Mouse (Mus musculus): ENCODE data around the gene Ppp2r5a.

Gene Ppp2r5a

DNA sequence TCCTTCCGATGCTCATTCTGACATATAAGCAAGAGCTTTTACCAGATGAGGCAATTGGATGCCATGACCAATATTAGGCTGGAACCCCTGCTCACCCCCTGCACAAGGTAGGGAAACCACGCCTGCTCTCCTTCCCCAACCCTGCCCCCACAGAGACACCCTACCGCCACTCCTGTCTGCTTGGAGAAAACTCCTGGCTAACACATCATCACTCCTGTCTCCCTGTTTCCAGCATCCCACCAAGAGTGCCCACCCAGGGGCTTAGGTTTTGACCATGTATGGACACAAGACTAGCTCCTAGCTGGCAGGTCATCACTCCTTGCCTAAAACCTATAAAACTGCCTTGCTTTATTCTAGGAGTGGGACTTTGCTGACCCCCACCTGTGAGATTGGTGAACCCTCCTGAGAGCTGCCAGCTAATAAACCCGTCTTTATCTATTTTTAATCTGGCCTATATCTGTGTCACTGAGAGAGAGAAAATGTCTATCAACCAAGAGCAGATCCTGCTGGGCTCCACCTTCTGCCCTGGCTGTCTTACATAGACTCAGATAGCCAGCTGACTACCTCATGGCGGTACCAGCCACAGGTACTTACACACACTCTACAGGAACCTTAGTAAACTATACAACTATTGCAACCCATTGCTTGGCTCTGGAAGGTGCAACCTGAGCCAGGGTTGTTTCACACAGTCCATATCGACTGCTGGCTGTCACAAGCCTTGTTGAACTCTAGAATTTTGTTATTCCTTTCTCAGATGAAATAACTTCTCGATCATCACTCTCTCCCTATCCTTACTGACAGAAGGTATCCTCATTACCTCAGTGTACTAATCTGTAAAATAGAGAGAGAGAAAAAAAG, 78.1 kb downstream of the Ppp2r5a start:
- DNase-seq: no peak

DNA sequence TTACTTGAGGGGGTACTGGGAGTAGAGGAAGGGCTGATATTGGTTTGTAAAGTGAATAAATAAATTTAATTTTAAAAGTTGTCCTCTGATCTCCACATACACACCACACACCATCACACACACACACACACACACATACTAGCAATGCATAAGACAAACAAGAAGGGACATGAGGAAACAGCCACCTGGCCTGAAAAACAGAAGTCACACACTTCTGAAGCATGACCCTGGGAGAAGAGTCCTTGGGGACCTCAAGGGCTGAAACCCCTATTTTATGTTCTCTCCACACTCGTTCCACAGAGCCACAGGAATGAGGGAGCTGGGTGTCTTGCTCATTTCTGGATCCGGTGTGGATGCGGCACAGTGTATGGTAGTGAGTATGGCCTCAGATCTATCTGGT, 79.7 kb downstream of the Ppp2r5a start:
- DNase-seq: no peak

DNA sequence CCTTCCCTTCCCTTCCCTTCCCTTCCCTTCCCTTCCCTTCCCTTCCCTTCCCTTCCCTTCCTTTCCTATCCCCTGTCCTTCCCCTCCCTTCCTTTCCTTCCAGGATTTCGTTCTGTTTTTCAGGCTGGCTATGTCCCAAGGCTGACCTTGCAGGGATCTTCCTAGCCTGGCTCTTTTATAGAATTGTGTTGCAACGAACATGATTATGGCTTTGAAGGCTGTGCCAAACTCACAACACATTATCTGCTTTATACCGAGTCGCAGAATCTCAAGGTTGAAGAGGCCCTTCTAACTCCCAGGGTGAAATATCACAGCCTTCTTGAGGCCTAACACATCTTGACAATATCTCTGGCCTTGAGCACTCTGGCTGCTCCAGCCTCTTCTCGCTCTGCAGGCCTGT, 84.4 kb downstream of the Ppp2r5a start:
- DNase-seq: no peak

DNA sequence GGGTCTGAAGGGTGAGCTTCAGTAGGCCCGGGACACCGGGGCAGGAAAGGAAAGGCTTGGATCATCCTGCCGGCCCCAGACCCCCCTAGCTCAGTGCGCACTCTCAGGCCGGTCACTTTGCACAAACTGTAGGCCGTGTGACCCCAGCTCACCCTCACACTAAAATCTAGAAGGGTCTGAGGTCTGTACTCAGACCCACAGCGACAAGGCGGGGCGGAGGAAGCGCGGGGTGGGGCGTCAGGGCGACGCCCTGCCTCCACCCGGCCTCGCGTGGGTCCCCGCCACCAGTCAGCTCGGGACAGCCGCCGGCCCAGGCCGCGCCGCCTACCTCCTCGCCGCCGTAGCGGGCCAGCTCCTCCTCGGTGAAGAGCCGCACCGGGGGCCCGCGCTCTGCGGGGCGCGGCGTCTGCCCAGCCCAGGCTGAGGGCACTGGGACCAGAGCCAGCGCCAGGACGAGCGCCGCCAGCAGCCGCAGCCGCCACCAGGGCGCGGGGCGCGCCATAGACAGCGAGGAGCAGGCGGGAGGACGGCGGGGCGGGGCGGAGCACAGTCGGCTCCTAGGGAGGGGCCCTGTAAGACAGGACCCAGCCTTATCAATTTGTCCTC, 85.4 kb downstream of the Ppp2r5a start, which contains the start of gene Nenf:
Nenf (minus strand) TSS at position 604 of the 606 bp plus-strand sequence.
- DNase-seq: peak; percentile 82 to 88

DNA sequence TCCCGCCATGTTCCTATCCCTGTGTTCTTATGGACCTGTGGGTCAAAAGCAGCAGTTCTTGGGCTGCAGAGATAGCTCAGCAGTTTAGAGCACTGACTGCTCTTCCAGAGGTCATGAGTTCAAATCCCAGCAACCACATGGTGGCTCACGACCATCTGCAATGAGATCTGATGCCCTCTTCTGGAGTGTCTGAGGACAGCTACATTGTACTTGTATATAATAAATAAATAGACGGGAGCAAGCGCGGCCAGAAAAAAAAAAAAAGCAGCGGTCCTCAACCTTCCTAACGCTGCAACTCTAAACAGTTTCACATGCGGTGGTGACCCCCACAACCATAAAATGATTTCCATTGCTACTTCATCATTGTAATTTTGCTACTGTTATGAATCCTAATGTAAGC, 86.3 kb downstream of the Ppp2r5a start:
- DNase-seq: no peak

DNA sequence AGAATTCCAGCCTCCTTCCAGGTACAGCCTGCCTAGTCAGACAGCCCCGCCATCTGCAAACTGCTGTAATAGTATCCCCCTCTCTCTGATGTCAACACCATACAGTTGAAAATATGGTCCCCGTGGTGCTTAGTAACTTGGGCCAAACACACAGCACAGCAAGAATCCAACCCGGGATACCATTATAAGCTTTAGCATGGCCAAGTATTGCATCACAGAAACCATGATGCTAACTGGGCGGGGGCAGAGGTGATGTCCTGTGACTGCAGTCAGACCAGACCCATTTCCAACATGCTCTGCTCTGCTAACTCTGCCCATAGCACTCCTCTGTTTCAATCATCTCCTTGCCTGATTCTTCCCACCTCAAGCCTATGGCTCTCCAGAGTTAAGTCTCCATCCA, 89.1 kb downstream of the Ppp2r5a start:
- no peak for DNase-seq

DNA sequence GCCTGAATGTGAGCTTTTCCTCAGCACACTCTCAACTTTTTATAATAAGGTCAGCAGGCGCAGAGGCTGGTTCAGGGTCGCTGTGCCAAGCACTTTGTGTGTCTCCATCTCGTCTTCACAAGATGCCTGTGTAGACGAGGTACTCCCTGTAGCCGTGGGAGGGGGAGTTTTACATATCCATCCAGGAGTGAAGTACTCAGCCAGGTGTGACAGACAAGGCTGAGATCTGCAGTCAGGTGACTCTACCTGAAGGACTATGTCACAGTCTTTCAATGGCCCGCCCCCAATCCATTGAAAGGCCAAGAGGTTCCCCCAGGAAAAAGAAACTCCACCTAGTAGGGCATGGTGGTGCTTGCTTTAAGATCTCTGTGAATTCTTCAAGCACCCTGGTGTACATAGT, 89.9 kb downstream of the Ppp2r5a start:
- DNase-seq: peak in 1 of 2 experiments; percentile 26

DNA sequence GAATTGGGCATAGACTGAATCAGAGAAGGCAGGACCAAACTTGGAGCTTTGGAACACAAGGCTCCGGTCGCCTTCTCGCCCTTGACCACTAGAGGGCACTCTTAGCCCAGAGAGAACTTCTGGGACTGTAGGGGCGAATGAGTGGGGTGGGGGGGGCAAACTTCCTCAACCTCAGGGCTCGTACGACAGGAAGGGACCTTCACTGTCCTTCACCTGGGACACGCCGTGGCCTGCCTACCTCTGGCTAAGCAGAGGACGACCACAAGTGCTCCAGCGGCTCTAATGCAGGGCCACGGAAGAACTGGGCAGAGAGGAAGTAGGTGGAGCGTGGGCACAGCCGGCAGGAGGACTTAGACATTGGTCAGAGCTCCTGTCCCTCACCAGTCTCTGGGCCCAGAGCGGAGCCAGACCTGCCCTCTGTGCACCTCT, 90.5 kb downstream of the Ppp2r5a start:
- DNase-seq: peak; percentile 87 to 88

DNA sequence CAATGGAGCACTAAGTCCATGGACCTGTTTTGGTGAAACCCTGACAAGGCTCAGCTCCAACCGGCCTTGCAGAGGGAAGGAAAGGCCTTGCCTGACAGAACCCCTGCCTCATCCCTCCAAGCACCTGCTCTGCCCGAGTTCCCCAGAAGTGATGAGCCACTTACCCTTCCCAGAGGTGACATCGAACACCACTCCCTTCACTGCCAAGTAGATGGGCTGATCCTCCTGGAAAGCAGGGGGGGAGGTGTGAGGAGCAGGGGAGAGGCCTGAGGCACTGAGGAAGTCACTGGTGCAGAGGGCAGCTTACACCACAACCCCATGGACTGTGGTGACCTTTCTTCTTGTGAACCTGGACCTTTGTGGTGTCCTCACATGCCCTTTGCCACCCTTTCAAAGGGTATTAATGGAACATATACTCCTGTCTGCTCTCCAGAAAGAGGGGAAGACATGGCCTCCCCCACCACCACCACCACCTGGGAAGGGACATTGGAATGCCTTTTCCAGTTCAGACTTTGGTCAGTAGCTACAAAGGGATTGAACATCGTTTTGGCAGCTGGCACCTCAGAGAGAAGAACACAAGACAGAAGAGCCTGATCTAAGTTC, 91.7 kb downstream of the Ppp2r5a start:
- DNase-seq: no peak

DNA sequence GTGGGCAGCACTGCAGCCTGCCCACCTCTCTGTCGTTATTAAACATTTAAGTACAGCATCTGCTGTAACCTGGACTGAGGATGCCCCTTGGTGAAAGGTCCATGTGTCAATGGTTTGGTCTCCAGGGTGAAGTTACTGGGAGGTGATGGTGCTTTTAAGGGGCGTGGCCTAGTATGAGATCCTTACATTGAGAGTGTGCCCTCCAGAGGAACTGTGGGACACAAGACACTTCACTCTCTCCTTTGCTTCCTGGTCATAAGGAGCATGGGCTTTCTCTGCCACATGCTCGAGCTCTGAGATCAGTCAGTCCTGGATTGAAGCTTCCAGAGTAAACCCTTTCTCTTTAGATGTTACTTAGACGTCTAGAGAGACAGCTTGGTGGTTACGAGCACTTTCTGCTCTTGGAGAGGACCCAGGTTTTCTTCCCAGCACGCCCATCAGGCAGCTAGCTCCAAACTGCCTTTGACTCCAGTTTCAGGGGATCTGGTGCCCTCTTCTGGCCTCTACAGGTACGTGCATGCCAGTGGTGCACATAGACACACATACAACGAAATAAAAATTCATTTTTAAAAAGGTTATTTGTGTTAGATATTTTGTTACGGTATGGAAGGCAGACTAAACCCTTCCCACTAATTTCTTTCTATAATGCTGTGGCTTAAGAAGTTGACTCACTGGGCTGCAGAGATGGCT, 95.2 kb downstream of the Ppp2r5a start:
- no peak for DNase-seq

DNA sequence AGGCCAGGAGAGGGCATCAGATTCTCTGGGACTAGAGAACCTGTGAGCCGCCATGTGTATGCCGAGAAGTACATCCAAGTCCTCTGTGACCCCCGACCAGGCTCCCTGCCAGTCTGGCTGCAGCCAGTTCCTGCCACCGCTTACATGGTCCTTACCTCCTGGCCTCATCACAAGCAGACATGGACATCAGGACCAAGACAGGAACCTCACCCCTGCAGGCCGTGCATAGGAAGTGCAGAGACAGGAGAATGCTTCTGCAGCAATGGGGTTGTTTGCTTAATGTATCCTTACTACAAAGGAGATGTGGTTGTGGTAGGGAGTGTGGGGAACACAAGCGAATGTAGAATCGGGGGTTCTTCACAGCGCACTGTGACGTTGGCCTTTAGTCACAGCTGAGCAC, 96.8 kb downstream of the Ppp2r5a start:
- DNase-seq: no peak

DNA sequence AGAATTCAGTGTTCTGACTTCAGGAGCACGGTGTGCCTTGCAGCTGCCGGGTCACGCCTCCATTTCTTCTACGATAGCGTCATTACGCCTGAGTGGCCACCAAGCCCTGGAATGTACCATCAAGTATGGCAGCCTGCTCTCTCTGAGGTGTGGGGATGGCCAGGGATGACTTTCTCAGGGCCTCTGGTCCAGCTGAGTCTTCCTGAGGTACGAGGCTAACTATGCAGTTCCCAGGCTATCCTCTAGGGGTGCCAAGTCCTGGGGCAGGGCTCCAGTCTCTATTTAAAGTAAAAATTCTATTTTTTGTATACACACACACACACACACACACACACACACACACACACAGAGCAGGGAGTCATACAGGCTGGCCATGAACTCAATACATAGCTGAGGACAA, 97.5 kb downstream of the Ppp2r5a start:
- DNase-seq: no peak

DNA sequence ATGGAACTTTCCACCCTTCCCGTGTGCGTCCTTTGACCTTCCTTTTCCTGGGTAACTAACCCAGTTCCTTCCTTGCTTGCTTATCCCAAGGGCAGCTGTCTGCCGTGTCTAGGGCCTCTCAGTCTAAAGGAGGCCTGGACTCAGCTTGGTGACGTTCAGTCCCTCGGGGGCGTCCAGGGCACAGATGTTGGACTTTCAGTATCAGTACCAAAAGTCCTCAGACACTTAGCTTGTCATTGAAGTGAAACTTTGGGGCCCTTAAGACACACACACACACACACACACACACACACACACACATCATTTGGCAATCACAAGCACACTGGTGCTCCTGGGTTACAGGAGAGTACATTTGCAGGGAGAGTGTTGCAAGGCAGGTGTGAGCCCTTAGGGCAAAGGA, 98.9 kb downstream of the Ppp2r5a start:
- no peak for DNase-seq

DNA sequence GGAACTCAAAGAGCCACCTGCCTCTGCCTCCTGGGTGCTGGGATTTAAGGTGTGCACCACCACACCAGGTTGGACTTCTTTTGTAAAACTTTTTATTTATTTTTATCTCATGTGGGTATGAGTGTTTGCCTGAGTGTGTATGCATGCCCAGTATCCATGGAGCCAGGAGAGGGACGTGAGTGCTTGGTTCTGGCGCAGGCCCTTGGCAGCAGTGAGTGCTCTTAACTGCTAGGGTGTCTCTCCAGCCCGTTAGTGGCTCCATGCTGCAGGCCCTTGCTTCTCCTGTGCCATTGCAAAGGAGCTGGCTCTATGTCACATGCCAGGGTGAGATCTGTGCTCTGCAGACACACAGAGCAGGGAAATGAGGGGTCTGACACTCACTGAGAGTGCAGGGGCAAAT, 99.3 kb downstream of the Ppp2r5a start:
- DNase-seq: no peak
